Mouse (Mus musculus) testis, adult 2 months (tissue): ENCODE results near the gene Ift52.

Source experiments
- CTCF ChIP-seq: fragments of 200-500 bp; IDR thresholded peaks from 2 replicates; pipeline ENCODE4 v1.5.1; 2012; ENCODE audit warnings: low read depth, mild to moderate bottlenecking, inconsistent platforms, low read length, moderate library complexity; ENCODE audit not compliant: control insufficient read depth, insufficient read depth, insufficient replicate concordance
- POLR2A ChIP-seq: fragments of 200-500 bp; IDR thresholded peaks from 2 replicates; pipeline ENCODE4 v1.6.1; 2012; ENCODE audit warnings: low read depth, mild to moderate bottlenecking, inconsistent platforms, low read length, moderate library complexity; ENCODE audit not compliant: control insufficient read depth

DNA sequence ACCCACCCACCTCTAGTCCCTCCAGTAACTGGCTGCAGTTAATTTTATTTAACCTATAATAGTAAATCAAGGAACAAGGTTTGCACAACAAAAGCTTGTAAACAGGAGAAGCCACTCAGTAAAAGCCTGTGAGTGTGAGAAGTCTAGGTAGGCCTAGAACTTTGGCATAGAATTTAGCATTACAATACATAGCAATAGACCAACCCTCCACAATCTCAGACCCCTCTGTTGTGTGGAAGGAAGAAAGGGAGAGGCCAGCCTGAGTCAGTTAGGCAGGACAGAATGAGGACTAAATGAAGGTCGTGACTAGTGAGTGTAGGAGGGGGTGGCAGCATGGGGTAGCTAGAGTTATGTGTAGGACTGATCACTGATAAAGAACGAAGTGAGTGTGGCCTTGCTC is 14.6 kb downstream of the Ift52 start:
- TF ChIP-seq CTCF (no peak), POLR2A (no peak)
